Mouse (Mus musculus) MEL (cell line): ENCODE measurements at regions not wholly inside any gene's neighbourhood (a gene's known extent, or its start where the extent isn't known, plus 50 kb on each side); places are given as distances from the start of the nearest gene placed in this dataset.

Experiments used
- DNase-seq: peaks from one replicate; pipeline ENCODE4 v3.0.0; 2011; ENCODE audit warnings: low read depth, low spot score
- H3K27ac ChIP-seq: 2 replicates; pipeline ENCODE4 v1.5.1; 2012; ENCODE audit warnings: low read depth, mild to moderate bottlenecking, control low read depth, low read length, moderate library complexity; ENCODE audit not compliant: control insufficient read depth
- H3K27me3 ChIP-seq, 2 experiments: fragments of 150-350 bp in 1 of 2; sonication (generic) in 1 of 2; 2 replicates each; pipeline ENCODE4 v1.6.1; 2012; ENCODE audit warnings: low read length in 2 of 2, mild to moderate bottlenecking in 2 of 2, improper control_type of control experiment in 1 of 2, moderate library complexity in 1 of 2; ENCODE audit not compliant: insufficient read depth in 2 of 2, control insufficient read depth in 1 of 2
- H3K36me3 ChIP-seq, 2 experiments: 2 replicates each; pipeline ENCODE4 v1.6.1; 2012 to 2014; ENCODE audit warnings: low read length in 2 of 2, improper control_type of control experiment in 1 of 2, inconsistent platforms in 1 of 2, mild to moderate bottlenecking in 1 of 2; ENCODE audit not compliant: insufficient read depth in 2 of 2, control insufficient read depth in 1 of 2
- H3K4me1 ChIP-seq, 2 experiments: fragments of 150-350 bp in 1 of 2; sonication (generic) in 1 of 2; 2 replicates each; pipeline ENCODE4 v1.6.1; 2012; ENCODE audit warnings: low read length in 2 of 2, improper control_type of control experiment in 1 of 2, mild to moderate bottlenecking in 1 of 2; ENCODE audit not compliant: insufficient read depth in 2 of 2, control insufficient read depth in 1 of 2
- H3K4me3 ChIP-seq, 2 experiments: fragments of 150-350 bp in 1 of 2; sonication (generic) in 1 of 2; 2 replicates each; pipeline ENCODE4 v1.5.1; 2012; ENCODE audit warnings: low read depth in 2 of 2, low read length in 2 of 2, mild to moderate bottlenecking in 2 of 2, moderate library complexity in 2 of 2, control low read depth in 1 of 2, improper control_type of control experiment in 1 of 2; ENCODE audit not compliant: control insufficient read depth in 1 of 2, insufficient read depth in 1 of 2
- H3K79me2 ChIP-seq: 2 replicates; pipeline ENCODE4 v1.6.1; 2012; ENCODE audit warnings: mild to moderate bottlenecking, low read length, moderate library complexity; ENCODE audit not compliant: control insufficient read depth, poor library complexity, insufficient read depth
- H3K9ac ChIP-seq: 2 replicates; pipeline ENCODE4 v1.6.1; 2012; ENCODE audit warnings: low read depth, mild to moderate bottlenecking, control low read depth, low read length, moderate library complexity; ENCODE audit not compliant: control insufficient read depth, poor library complexity, severe bottlenecking
- H3K9me3 ChIP-seq: fragments of 150-350 bp; sonication (generic); replicated peaks from 2 replicates; pipeline ENCODE4 v1.6.1; 2012; ENCODE audit warnings: mild to moderate bottlenecking, low read length, improper control_type of control experiment, moderate library complexity; ENCODE audit not compliant: insufficient read depth
- CHD1 ChIP-seq: IDR thresholded peaks from 2 replicates; pipeline ENCODE4 v1.6.1; 2012; ENCODE audit warnings: low read depth, mild to moderate bottlenecking, inconsistent platforms, low read length, improper control_type of control experiment
- CTCF ChIP-seq, 3 experiments: IDR thresholded peaks in 2 of 3; conservative IDR thresholded peaks in 1 of 3; 2 replicates each; pipeline ENCODE4 v1.5.1; 2011 to 2012; ENCODE audit warnings: low read length in 3 of 3, low read depth in 2 of 3, mild to moderate bottlenecking in 2 of 3, improper control_type of control experiment in 1 of 3, inconsistent platforms in 1 of 3, mixed read lengths in 1 of 3, moderate library complexity in 1 of 3; ENCODE audit not compliant: control insufficient read depth in 1 of 3, insufficient read depth in 1 of 3, poor library complexity in 1 of 3, severe bottlenecking in 1 of 3
- E2F4 ChIP-seq: IDR thresholded peaks from 2 replicates; pipeline ENCODE4 v1.6.1; 2011; ENCODE audit warnings: low read depth, low read length, improper control_type of control experiment, borderline replicate concordance
- ELF1 ChIP-seq: IDR thresholded peaks from 2 replicates; pipeline ENCODE4 v1.6.1; 2014; ENCODE audit warnings: low read depth, mild to moderate bottlenecking, inconsistent platforms, low read length, improper control_type of control experiment, moderate library complexity
- GATA1 ChIP-seq: IDR thresholded peaks from 2 replicates; pipeline ENCODE4 v1.6.1; 2011; ENCODE audit warnings: low read depth, low read length, improper control_type of control experiment
- HCFC1 ChIP-seq: IDR thresholded peaks from 2 replicates; pipeline ENCODE4 v1.6.1; 2012; ENCODE audit warnings: low read depth, mild to moderate bottlenecking, inconsistent platforms, low read length, improper control_type of control experiment, moderate library complexity
- JUND ChIP-seq: IDR thresholded peaks from 2 replicates; pipeline ENCODE4 v1.6.1; 2011; ENCODE audit warnings: low read depth, mild to moderate bottlenecking, improper control_type of control experiment, low read length
- MEF2A ChIP-seq: IDR thresholded peaks from 2 replicates; pipeline ENCODE4 v1.6.1; 2014; ENCODE audit warnings: low read depth, mild to moderate bottlenecking, inconsistent platforms, low read length, improper control_type of control experiment; ENCODE audit not compliant: poor library complexity, insufficient replicate concordance, severe bottlenecking; ENCODE audit errors: extremely low read depth
- MXI1 ChIP-seq: IDR thresholded peaks from 2 replicates; pipeline ENCODE4 v1.6.1; 2011; ENCODE audit warnings: mild to moderate bottlenecking, low read depth, low read length, improper control_type of control experiment
- NELFE ChIP-seq: IDR thresholded peaks from 2 replicates; pipeline ENCODE4 v1.6.1; 2011; ENCODE audit warnings: low read depth, low read length, improper control_type of control experiment
- NRF1 ChIP-seq: IDR thresholded peaks from 2 replicates; pipeline ENCODE4 v1.6.1; 2014; ENCODE audit warnings: low read depth, mild to moderate bottlenecking, inconsistent platforms, low read length, improper control_type of control experiment, moderate library complexity; ENCODE audit not compliant: poor library complexity, insufficient read depth, severe bottlenecking
- POLR2AphosphoS2 ChIP-seq: IDR thresholded peaks from 2 replicates; pipeline ENCODE4 v1.6.1; 2011; ENCODE audit warnings: low read length, improper control_type of control experiment
- RAD21 ChIP-seq: IDR thresholded peaks from 2 replicates; pipeline ENCODE4 v1.6.1; 2011; ENCODE audit warnings: mild to moderate bottlenecking, low read depth, low read length, improper control_type of control experiment
- RCOR1 ChIP-seq: IDR thresholded peaks from 2 replicates; pipeline ENCODE4 v1.6.1; 2012; ENCODE audit warnings: low read depth, mild to moderate bottlenecking, inconsistent platforms, low read length, improper control_type of control experiment
- TAL1 ChIP-seq: IDR thresholded peaks from 2 replicates; pipeline ENCODE4 v1.6.1; 2012; ENCODE audit warnings: mild to moderate bottlenecking, inconsistent platforms, low read length, moderate library complexity, mixed read lengths
- TBP ChIP-seq: IDR thresholded peaks from 2 replicates; pipeline ENCODE4 v1.8.0; 2011; ENCODE audit warnings: low read depth, low read length, improper control_type of control experiment
- UBTF ChIP-seq: IDR thresholded peaks from 2 replicates; pipeline ENCODE4 v1.6.1; 2012; ENCODE audit warnings: low read depth, mild to moderate bottlenecking, inconsistent platforms, low read length, improper control_type of control experiment, moderate library complexity, borderline replicate concordance; ENCODE audit not compliant: insufficient read depth
- USF1 ChIP-seq: IDR thresholded peaks from 2 replicates; pipeline ENCODE4 v1.6.1; 2014; ENCODE audit warnings: low read depth, mild to moderate bottlenecking, inconsistent platforms, low read length, improper control_type of control experiment, moderate library complexity
- USF2 ChIP-seq, 2 experiments: IDR thresholded peaks; 2 replicates each; pipeline ENCODE4 v1.6.1; 2011 to 2012; ENCODE audit warnings: improper control_type of control experiment in 2 of 2, low read length in 2 of 2, borderline replicate concordance in 1 of 2, inconsistent platforms in 1 of 2, low read depth in 1 of 2, mild to moderate bottlenecking in 1 of 2; ENCODE audit not compliant: insufficient read depth in 1 of 2
- ZMIZ1 ChIP-seq: IDR thresholded peaks from 2 replicates; pipeline ENCODE4 v1.6.1; 2012; ENCODE audit warnings: low read depth, mild to moderate bottlenecking, inconsistent platforms, low read length, improper control_type of control experiment, moderate library complexity
- ZNF384 ChIP-seq: IDR thresholded peaks from 2 replicates; pipeline ENCODE4 v1.6.1; 2012; ENCODE audit warnings: low read depth, mild to moderate bottlenecking, inconsistent platforms, low read length, improper control_type of control experiment

DNA sequence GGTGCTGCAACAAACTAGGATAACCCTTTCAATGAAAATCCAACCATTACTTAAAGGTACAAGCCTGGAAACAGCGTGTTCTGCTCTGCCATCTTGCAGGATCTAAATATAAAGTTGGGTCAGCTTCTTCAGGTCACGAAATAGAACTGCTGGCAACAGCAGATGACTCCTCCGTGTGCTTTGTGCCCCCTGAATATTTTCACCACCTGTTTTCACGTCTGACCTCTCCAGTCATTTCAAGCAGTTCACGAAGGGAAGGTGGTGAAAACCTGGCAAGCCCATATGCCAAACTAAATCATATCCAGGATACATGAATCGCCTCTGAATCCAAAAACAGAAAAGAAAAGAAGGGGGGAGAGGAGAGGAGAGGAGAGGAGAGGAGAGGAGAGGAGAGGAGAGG is 133.3 kb downstream of the 1190002N15Rik start:
- H3K27me3 ChIP-seq, result no peaks in the 10 kb centered on the region; a peak in 1 of 4 replicates
- no peak overlapping the region for H3K4me3 ChIP-seq
- H3K27ac ChIP-seq, result no peak overlapping the region
- no peak for DNase-seq
- no peaks in the 10 kb centered on the region for H3K79me2 ChIP-seq
- H3K36me3 ChIP-seq, result no peaks in the 10 kb centered on the region
- H3K9ac ChIP-seq, result no peak overlapping the region
- TF ChIP-seq TAL1 (no peak), USF2 (IDR thresholded peaks at IDR 0.05; ENCODE audit: borderline replicate concordance in 1 of 2, insufficient read depth in 1 of 2, low read depth in 1 of 2, low read length in 2 of 2) (no peak), MXI1 (no peak), POLR2AphosphoS2 (no peak), UBTF (no peak)
- H3K4me1 ChIP-seq, result no peaks in the 10 kb centered on the region
- H3K9me3 ChIP-seq, result no peaks in the 10 kb centered on the region

DNA sequence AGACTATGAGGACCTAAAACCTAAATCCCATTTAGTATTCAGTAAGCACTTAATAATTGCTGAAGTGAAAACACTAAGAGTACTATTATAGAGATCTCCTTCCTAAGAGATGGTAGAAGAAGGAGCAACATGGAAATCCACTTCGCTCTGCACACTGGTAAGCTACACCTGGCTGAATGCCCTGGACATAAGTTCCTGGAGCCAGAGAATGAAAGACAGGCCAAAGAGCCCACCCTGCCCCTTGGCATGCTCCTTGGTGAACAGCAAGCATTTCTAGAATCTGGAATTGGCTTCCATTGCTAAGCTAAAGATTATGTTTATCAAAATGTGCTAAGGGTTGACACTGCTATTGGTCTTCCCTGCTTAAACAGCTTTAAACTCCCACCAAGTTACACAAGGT is 137.3 kb downstream of the 1190002N15Rik start:
- TF ChIP-seq CHD1, result no peak
- TF ChIP-seq CTCF (IDR thresholded peaks at IDR 0.05 in 2 of 3, conservative IDR thresholded peaks at IDR 0.05 in 1 of 3; ENCODE audit: control insufficient read depth in 1 of 3, insufficient read depth in 1 of 3, low read depth in 2 of 3, low read length in 3 of 3, poor library complexity in 1 of 3, severe bottlenecking in 1 of 3), result no peak
- TF ChIP-seq POLR2AphosphoS2, result no peak
- no peak for TF ChIP-seq E2F4
- TF ChIP-seq USF2 (IDR thresholded peaks at IDR 0.05; ENCODE audit: borderline replicate concordance in 1 of 2, insufficient read depth in 1 of 2, low read depth in 1 of 2, low read length in 2 of 2), result no peak
- no peak for TF ChIP-seq HCFC1
- TF ChIP-seq UBTF, result no peak
- no peak for TF ChIP-seq TBP
- TF ChIP-seq ZNF384, result no peak
- no peak for TF ChIP-seq RCOR1
- TF ChIP-seq TAL1, result no peak
- TF ChIP-seq NRF1, result no peak
- no peak for TF ChIP-seq MEF2A
- TF ChIP-seq ELF1, result no peak
- no peak for TF ChIP-seq RAD21
- no peak for TF ChIP-seq GATA1
- TF ChIP-seq NELFE, result no peak
- no peak for TF ChIP-seq USF1
- no peak for TF ChIP-seq ZMIZ1
- TF ChIP-seq JUND, result no peak
- Histone ChIP-seq H3K9me3 (no peaks in the 10 kb centered on the region), H3K36me3 (no peaks in the 10 kb centered on the region), H3K27ac (no peak overlapping the region), H3K79me2 (no peaks in the 10 kb centered on the region), H3K27me3 (no peaks in the 10 kb centered on the region; a peak in 1 of 4 replicates), H3K4me3 (no peak overlapping the region), H3K4me1 (no peaks in the 10 kb centered on the region), H3K9ac (no peak overlapping the region)
- DNase-seq, result no peak
